Mouse (Mus musculus): Measurements from ENCODE around the gene Uri1.

Gene Uri1

DNA sequence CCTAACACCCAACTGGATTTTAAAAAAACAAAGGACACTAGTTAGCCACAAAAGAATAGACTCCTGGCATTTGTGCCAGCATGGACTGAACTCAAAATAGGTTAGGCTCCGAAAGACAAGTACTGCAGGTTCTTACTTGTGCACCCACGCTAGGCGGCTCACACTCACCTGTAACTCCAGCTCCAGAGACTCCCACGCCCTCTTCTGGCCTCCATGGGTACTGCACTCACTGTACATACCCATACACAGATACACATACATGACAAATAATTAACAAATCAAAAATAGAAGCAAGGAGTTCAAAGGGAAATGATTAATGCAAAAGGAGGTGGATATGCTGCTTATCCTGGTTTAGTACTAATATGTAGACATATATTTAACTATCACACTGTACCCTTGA, 100.4 kb downstream of the Uri1 start:
- in situ Hi-C loops (cut with MboI; ENCODE audit: low sequenced_read_pairs), result no loop called here

- in situ Hi-C loops (cut with MboI; ENCODE audit: low sequenced_read_pairs), result no loop called here
These were observed 101.5 kb downstream of the Uri1 start for GRCm38 (mm10) chr7:37921681-37922430.

GRCm38 (mm10) chr7:37918926-37919325, 104.4 kb downstream of the Uri1 start:
- in situ Hi-C loops (cut with MboI; ENCODE audit: low sequenced_read_pairs), result no loop called here

DNA sequence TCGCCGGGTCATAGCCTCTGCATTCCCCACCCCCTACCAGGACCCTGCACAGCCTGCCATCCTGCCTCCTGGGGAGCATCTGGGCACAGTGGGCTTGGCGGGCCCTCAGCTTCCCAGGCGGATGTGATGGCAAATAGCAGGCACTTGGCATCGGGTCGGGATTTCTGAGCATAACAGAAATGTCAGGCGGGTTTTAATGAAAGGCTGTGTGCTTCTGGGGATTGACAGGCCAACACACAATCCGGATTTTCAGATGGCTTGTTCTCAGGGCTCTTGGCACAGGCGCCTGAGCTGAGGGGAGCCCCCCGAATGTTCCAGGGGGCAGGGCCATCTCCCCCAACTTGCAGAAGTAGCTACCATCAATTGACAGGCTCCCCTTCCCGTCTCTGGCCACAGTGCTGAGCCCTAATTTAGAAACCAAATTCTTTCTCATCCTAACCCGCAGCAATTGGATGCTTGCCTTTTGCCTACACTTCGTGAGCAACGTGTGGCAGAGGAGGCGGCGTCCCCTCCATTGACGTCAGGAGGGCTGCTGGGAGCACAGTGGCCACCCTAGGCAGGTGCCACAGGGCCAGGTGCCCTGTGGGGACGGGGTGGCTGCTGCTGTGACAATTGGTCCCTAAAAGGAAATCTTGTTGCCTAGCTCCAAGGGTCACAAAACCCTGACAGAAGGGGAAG, 106.5 kb downstream of the Uri1 start:
- in situ Hi-C loops (cut with MboI; ENCODE audit: low sequenced_read_pairs), result no loop called here

- in situ Hi-C loops (cut with MboI; ENCODE audit: low sequenced_read_pairs), result no loop called here
These were observed 111.6 kb downstream of the Uri1 start for GRCm38 (mm10) chr7:37911802-37912122.

GRCm38 (mm10) chr7:37911114-37911801, 112.1 kb downstream of the Uri1 start:
- in situ Hi-C loops (cut with MboI; ENCODE audit: low sequenced_read_pairs), result no loop called here

GRCm38 (mm10) chr7:37910161-37910560, 113.2 kb downstream of the Uri1 start:
- in situ Hi-C loops (cut with MboI; ENCODE audit: low sequenced_read_pairs), result no loop called here
